8 mouse cellular contexts compared by ENCODE assay signal in the genomic region with DNA sequence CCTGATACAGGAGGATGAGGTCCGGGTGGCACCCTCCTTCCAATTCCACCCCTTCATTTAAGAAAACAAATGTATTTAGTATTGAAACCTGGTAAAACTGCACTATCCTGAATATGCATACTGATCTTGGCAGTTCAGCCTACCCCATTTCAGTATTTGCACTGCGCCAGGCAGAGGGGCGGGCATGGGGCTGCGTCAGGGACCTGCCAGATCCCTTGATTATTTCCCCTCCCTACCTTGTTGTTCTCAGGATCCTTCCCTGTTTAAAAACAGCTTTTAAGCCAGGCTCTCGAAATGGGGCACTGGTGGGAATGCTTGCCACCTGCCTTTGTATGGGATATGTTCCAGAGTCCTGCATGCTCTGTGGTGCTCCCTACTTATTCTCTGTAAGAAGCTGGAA. TPM values are rescaled to one million over a fixed set of nuclear protein-coding genes. Genes with fewer than 3 reads are reported as not detected.
DNase-seq lines count a peak whose midpoint lies in the region; ATAC-seq and TF ChIP-seq lines count a peak whose summit lies in the region.

No protein-coding gene starts in this region.

- no peak for TF ChIP-seq POLR2A in limb, embryonic 14.5 days (IDR thresholded peaks at IDR 0.05; ENCODE audit: borderline replicate concordance, extremely low read depth, insufficient read depth, insufficient read length)

- TF ChIP-seq EP300 in lung, postnatal 0 days (IDR thresholded peaks at IDR 0.05) = no peak

- H3K27ac ChIP-seq in lung, postnatal 0 days (ENCODE audit: low read length) = peak overlapping the region; percentile 81
- H3K27ac ChIP-seq in forebrain, embryonic 10.5 days = peak overlapping the region; percentile 90
- no peak overlapping the region for H3K27ac ChIP-seq in limb, embryonic 14.5 days (replicated peaks; ENCODE audit: low read depth, low read length)

- no peak for TF ChIP-seq CTCF in lung, postnatal 0 days (IDR thresholded peaks at IDR 0.05)

- peak overlapping the region; percentile 88 for H3K4me2 ChIP-seq in lung, postnatal 0 days (replicated peaks; ENCODE audit: low read depth, low read length)
- peak overlapping the region; percentile 94 for H3K4me2 ChIP-seq in limb, embryonic 14.5 days (replicated peaks; ENCODE audit: low read depth, low read length, severe bottlenecking)

- WGBS in lung, postnatal 0 days = 29% methylated on average over 5 of the region's 5 CpGs
- WGBS in forebrain, embryonic 10.5 days = 29% methylated on average over 5 of the region's 5 CpGs
- WGBS in limb, embryonic 14.5 days = 48% methylated on average over 5 of the region's 5 CpGs

- H3K4me3 ChIP-seq in lung, postnatal 0 days (ENCODE audit: low read depth, low read length) = peak overlapping the region; percentile 96
- H3K4me3 ChIP-seq in forebrain, embryonic 10.5 days = peak overlapping the region; percentile 83
- H3K4me3 ChIP-seq in limb, embryonic 14.5 days (replicated peaks; ENCODE audit: low read length) = peak overlapping the region; percentile 71

- DNase-seq in lung, postnatal 0 days (ENCODE audit: low spot score) = no peak
- no peak for DNase-seq in lung, postnatal 36 days
- DNase-seq in forebrain, embryonic 10.5 days (ENCODE audit: extremely low spot score, low spot score) = no peak
- no peak for DNase-seq in limb, embryonic 14.5 days (ENCODE audit: low spot score)
- peak; percentile 46 for DNase-seq in thymus, postnatal 14 days
- DNase-seq in urinary bladder, adult 2 months (ENCODE audit: low spot score) = no peak
- DNase-seq in spleen, postnatal 4 days (ENCODE audit: low spot score in 2 of 2) = no peak

- H3K36me3 ChIP-seq in lung, postnatal 0 days (ENCODE audit: insufficient read depth, low read length) = no peaks in the 10 kb centered on the region
- no peaks in the 10 kb centered on the region for H3K36me3 ChIP-seq in forebrain, embryonic 10.5 days (replicated peaks)
- no peaks in the 10 kb centered on the region for H3K36me3 ChIP-seq in limb, embryonic 14.5 days (ENCODE audit: control insufficient read depth, insufficient read depth, low read length)

- ATAC-seq in lung, postnatal 0 days = no peak
- no peak for ATAC-seq in limb, embryonic 14.5 days (ENCODE audit: low FRiP score, low read depth)
- ATAC-seq in frontal cortex, adult (ENCODE audit: low TSS enrichment) = no peak

- no peaks in the 10 kb centered on the region for H3K9me3 ChIP-seq in lung, postnatal 0 days (ENCODE audit: low read length)
- no peaks in the 10 kb centered on the region for H3K9me3 ChIP-seq in forebrain, embryonic 10.5 days
- no peaks in the 10 kb centered on the region for H3K9me3 ChIP-seq in limb, embryonic 14.5 days (ENCODE audit: control insufficient read depth, low read length)

- peaks cover 20% of the 10 kb centered on the region; the same call in 1 of the 2 replicates for H3K4me1 ChIP-seq in lung, postnatal 0 days (ENCODE audit: insufficient read depth, low read depth, low read length)
- peaks cover 69% of the 10 kb centered on the region for H3K4me1 ChIP-seq in forebrain, embryonic 10.5 days
- peaks cover 18% of the 10 kb centered on the region for H3K4me1 ChIP-seq in limb, embryonic 14.5 days (ENCODE audit: control insufficient read depth, insufficient read depth, low read length)

- no peaks in the 10 kb centered on the region for H3K27me3 ChIP-seq in lung, postnatal 0 days (replicated peaks; ENCODE audit: insufficient read depth, low read length)
- peaks cover 3% of the 10 kb centered on the region; the same call in 1 of the 2 replicates for H3K27me3 ChIP-seq in forebrain, embryonic 10.5 days (ENCODE audit: poor library complexity, severe bottlenecking)
- H3K27me3 ChIP-seq in limb, embryonic 14.5 days (ENCODE audit: control insufficient read depth, insufficient read depth, low read length) = 0 out of 2 replicates have a peak, but pooled peaks cover 4% of the 10 kb centered on the region

- peak overlapping the region; percentile 74 for H3K9ac ChIP-seq in lung, postnatal 0 days (replicated peaks; ENCODE audit: low read depth)
- H3K9ac ChIP-seq in limb, embryonic 14.5 days (ENCODE audit: low read depth, low read length, severe bottlenecking) = peak overlapping the region; percentile 67; the same call in 1 of the 2 replicates

RNA-seq across cellular contexts. Expression of a gene that starts 1.7 kb away (rescaled TPM):
- polyA plus RNA-seq in lung, postnatal 0 days (2015; fragmentation: Nextera tagmentation; extraction: Ambion mirVana) = 127 and 145 TPM in 2 replicates
- 36.7 and 36.8 TPM in 2 replicates for polyA plus RNA-seq in forebrain, embryonic 10.5 days (2016; fragmentation: Nextera tagmentation; extraction: Ambion mirVana)
- polyA plus RNA-seq in limb, embryonic 14.5 days (2012; rRNA removed) = 55.7 and 65.2 TPM in 2 replicates
- 41.9 and 44.1 TPM in 2 replicates for polyA plus RNA-seq in limb, embryonic 14.5 days (2014; fragmentation: Nextera tagmentation; extraction: Ambion mirVana)
- polyA plus RNA-seq in urinary bladder, adult 2 months (2012; rRNA removed) = 52.8 and 56.0 TPM in 2 replicates
